20 mouse cellular contexts compared by ENCODE assay signal in genomic region chrX:159809510-159809909, GRCm38 (mm10).
DNase-seq lines count a peak whose midpoint lies in the region; ATAC-seq and TF ChIP-seq lines count a peak whose summit lies in the region.
"Had no signal": no experiment of that assay in that cellular context is flagged by ENCODE, and none has a peak within 500 bp of the region (broad histone marks: within the 10 kb centered on the region; RNA-seq: fewer than 3 reads in every experiment).

No protein-coding gene starts in this region.

- H3K36me3 ChIP-seq in kidney, postnatal 0 days (ENCODE audit: insufficient read depth, low read length), result no peaks in the 10 kb centered on the region
- no peaks in the 10 kb centered on the region; the same call in 1 of the 2 replicates for H3K36me3 ChIP-seq in spleen, adult 2 months (ENCODE audit: control insufficient read depth, insufficient read depth, low read length)
- H3K36me3 ChIP-seq: embryonic facial prominence, embryonic 12.5 days; forebrain, embryonic 10.5 days; hindbrain, embryonic 12.5 days; limb, embryonic 12.5 days had no signal

- no peak overlapping the region for H3K9ac ChIP-seq in kidney, postnatal 0 days (ENCODE audit: low read depth, low read length)
- H3K9ac ChIP-seq: embryonic facial prominence, embryonic 12.5 days; hindbrain, embryonic 12.5 days; limb, embryonic 12.5 days; liver, embryonic 14.5 days had no signal

- no peaks in the 10 kb centered on the region for H3K9me3 ChIP-seq in kidney, postnatal 0 days (replicated peaks; ENCODE audit: low read length)
- H3K9me3 ChIP-seq: embryonic facial prominence, embryonic 12.5 days; forebrain, embryonic 10.5 days; hindbrain, embryonic 12.5 days; limb, embryonic 12.5 days had no signal

- no peaks in the 10 kb centered on the region for H3K27me3 ChIP-seq in kidney, postnatal 0 days (ENCODE audit: insufficient read depth, low read length)
- H3K27me3 ChIP-seq in spleen, adult 2 months (ENCODE audit: control insufficient read depth, insufficient read depth, low read length), result no peaks in the 10 kb centered on the region

- no peaks in the 10 kb centered on the region for H3K4me1 ChIP-seq in kidney, postnatal 0 days (replicated peaks; ENCODE audit: insufficient read depth, low read length)
- no peaks in the 10 kb centered on the region for H3K4me1 ChIP-seq in spleen, adult 2 months (ENCODE audit: control insufficient read depth, insufficient read depth, insufficient read length)
- H3K4me1 ChIP-seq: embryonic facial prominence, embryonic 12.5 days; forebrain, embryonic 10.5 days; hindbrain, embryonic 12.5 days; limb, embryonic 12.5 days had no signal

- no peak for ATAC-seq in kidney, postnatal 0 days (replicated peaks; ENCODE audit: low FRiP score, low read depth)
- ATAC-seq: intestine, postnatal 0 days had no signal

- TF ChIP-seq POLR2A in spleen, adult 2 months (IDR thresholded peaks at IDR 0.05; ENCODE audit: low read depth, low read length), result no peak

- peak; percentile 4 for DNase-seq in kidney, postnatal 0 days (ENCODE audit: low spot score)
- no peak for DNase-seq in kidney, adult 9 months
- DNase-seq in spleen, adult 2 months (ENCODE audit: low read depth in 1 of 2, low spot score in 2 of 2), result peak; percentile 3 to 11
- no peak for DNase-seq in spleen, postnatal 10 days (ENCODE audit: low spot score in 2 of 2)
- peak; percentile 44 for DNase-seq in induced T-regulatory cell, adult 2 months (ENCODE audit: low read depth)
- DNase-seq in thymus, postnatal 4 days, result peak; percentile 9
- DNase-seq in heart, postnatal 14 days, result no peak
- no peak for DNase-seq in right cerebral cortex, postnatal 14 days
- DNase-seq: adrenal gland, postnatal 36 days; cerebellum, postnatal 36 days; heart, adult 11 months; right cerebral cortex, postnatal 25 days had no signal

- TF ChIP-seq CTCF in kidney, postnatal 0 days (IDR thresholded peaks at IDR 0.05; ENCODE audit: low read depth), result no peak
- TF ChIP-seq CTCF in spleen, adult 2 months (IDR thresholded peaks at IDR 0.05; ENCODE audit: extremely low read depth, insufficient read depth, insufficient read length, insufficient replicate concordance), result no peak

- no peak overlapping the region for H3K4me2 ChIP-seq in kidney, postnatal 0 days (ENCODE audit: low read length)
- H3K4me2 ChIP-seq: embryonic facial prominence, embryonic 12.5 days; hindbrain, embryonic 12.5 days; limb, embryonic 12.5 days; midbrain, embryonic 11.5 days had no signal

- no peak overlapping the region for H3K27ac ChIP-seq in kidney, postnatal 0 days
- H3K27ac ChIP-seq in spleen, adult 2 months (ENCODE audit: insufficient read depth, low read length), result no peak overlapping the region
- H3K27ac ChIP-seq: embryonic facial prominence, embryonic 12.5 days; forebrain, embryonic 10.5 days; hindbrain, embryonic 12.5 days; left cerebral cortex, adult 2 months; limb, embryonic 12.5 days; liver, embryonic 14.5 days had no signal

- H3K4me3 ChIP-seq in kidney, postnatal 0 days (replicated peaks; ENCODE audit: low read depth, low read length), result no peak overlapping the region
- no peak overlapping the region for H3K4me3 ChIP-seq in spleen, adult 2 months (ENCODE audit: extremely low read depth, insufficient read depth, insufficient read length)
- H3K4me3 ChIP-seq: embryonic facial prominence, embryonic 12.5 days; forebrain, embryonic 10.5 days; hindbrain, embryonic 12.5 days; left cerebral cortex, adult 2 months; limb, embryonic 12.5 days had no signal

- 73% methylated on average over 6 of the region's 6 CpGs for WGBS in kidney, postnatal 0 days
- 72% methylated on average over 6 of the region's 6 CpGs for WGBS in spleen, adult 2 months

- intact Hi-C loops in heart, postnatal 14 days (cut with DNase I), result no loop called here

Comparison
In these comparisons a context has a peak if more than half of its experiments do, and no peak if none do; other contexts are left out.
1. DNase-seq: peak in kidney, postnatal 0 days (single experiment), spleen, adult 2 months (2 of 2), induced T-regulatory cell, adult 2 months (single experiment) and thymus, postnatal 4 days (single experiment); none in kidney, adult 9 months (single experiment), spleen, postnatal 10 days (0 of 2), heart, postnatal 14 days (0 of 2) and right cerebral cortex, postnatal 14 days (single experiment).